Mouse (Mus musculus): ENCODE data around the gene Myoc. TPM values are rescaled to one million over a fixed set of nuclear protein-coding genes. Genes with fewer than 3 reads are reported as not detected.
A peak's percentile ranks its signal among the peaks of the same experiment; 100 is the strongest.

Gene Myoc
- polyA plus RNA-seq (2014; fragmentation: Nextera tagmentation; extraction: Ambion mirVana) = not detected in 2 replicates

DNA sequence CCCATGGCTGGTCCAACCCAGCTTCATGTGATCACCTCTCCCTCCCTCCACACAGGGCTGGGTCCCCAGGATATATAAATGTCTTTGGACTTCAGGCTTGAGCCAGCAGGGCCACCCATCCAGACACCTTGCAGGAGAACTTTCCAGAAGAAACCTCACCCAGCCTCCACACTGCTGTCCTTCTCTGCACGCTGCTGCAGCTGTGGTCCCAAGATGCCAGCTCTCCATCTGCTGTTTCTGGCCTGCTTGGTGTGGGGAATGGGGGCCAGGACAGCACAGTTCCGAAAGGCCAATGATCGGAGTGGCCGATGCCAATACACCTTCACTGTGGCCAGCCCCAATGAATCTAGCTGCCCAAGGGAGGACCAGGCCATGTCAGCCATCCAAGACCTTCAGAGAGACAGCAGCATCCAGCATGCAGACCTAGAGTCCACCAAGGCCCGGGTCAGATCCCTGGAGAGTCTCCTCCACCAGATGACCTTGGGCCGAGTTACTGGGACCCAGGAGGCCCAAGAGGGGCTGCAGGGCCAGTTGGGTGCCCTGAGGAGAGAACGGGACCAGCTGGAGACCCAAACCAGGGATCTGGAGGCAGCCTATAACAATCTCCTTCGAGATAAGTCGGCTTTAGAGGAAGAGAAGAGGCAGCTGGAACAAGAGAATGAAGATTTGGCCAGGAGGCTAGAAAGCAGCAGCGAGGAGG, at the start of gene Myoc:
Gene Myoc (plus strand): TSS at position 105 of the 700 bp plus-strand sequence.
- ATAC-seq (replicated peaks; ENCODE audit: low FRiP score) (no peak), DNase-seq (ENCODE audit: low spot score) (no peak)
- H3K9ac ChIP-seq (ENCODE audit: low read length) = no peak within 1 kb of the TSS
- H3K36me3 ChIP-seq (ENCODE audit: control insufficient read depth, insufficient read depth, low read length) = no peaks in the 10 kb centered on the region
- H3K9me3 ChIP-seq (ENCODE audit: control insufficient read depth, low read length) = no peaks in the 10 kb centered on the region
- H3K4me2 ChIP-seq (ENCODE audit: low read depth, low read length, severe bottlenecking) = no peak within 1 kb of the TSS
- no peaks in the 10 kb centered on the region for H3K27me3 ChIP-seq (ENCODE audit: control insufficient read depth, insufficient read depth, low read length)
- WGBS = 85% methylated on average over 10 of the region's 10 CpGs
- no peaks in the 10 kb centered on the region for H3K4me1 ChIP-seq (replicated peaks; ENCODE audit: control insufficient read depth, insufficient read depth, low read length)
- no peak within 1 kb of the TSS for H3K27ac ChIP-seq (ENCODE audit: low read depth, low read length)
- no peak within 1 kb of the TSS for H3K4me3 ChIP-seq (ENCODE audit: low read depth, low read length)

DNA sequence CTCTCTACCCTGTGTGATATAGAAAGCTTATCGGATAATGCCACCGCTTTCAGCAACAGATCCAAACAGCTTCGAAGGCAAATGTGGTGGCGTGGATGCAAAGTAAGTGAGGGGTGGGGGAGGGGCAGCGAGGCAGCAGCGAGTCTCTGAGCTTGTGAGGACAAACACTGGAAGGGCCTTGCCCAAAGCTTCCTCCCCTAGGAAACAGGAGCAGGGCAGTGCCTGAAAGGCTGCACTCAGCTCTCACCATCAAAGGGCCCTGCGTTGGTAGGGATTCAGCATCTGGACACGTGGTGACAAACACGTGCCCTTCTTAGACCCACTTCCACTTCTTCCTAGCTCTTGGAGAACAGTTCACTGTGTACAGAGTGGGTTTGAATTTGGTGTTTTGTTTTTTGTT, 49.5 kb upstream of the Myoc start:
- DNase-seq (ENCODE audit: low spot score) = peak; percentile 77
- peak; percentile 92 for ATAC-seq (replicated peaks; ENCODE audit: low FRiP score)
- no peak overlapping the region for H3K4me3 ChIP-seq (ENCODE audit: low read depth, low read length)
- WGBS = 7% methylated on average over 9 of the region's 9 CpGs
- H3K27ac ChIP-seq (ENCODE audit: low read depth, low read length) = no peak overlapping the region
- H3K9me3 ChIP-seq (ENCODE audit: control insufficient read depth, low read length) = no peaks in the 10 kb centered on the region
- no peaks in the 10 kb centered on the region for H3K4me1 ChIP-seq (replicated peaks; ENCODE audit: control insufficient read depth, insufficient read depth, low read length)
- H3K9ac ChIP-seq (ENCODE audit: low read length) = no peak overlapping the region
- H3K27me3 ChIP-seq (ENCODE audit: control insufficient read depth, insufficient read depth, low read length) = no peaks in the 10 kb centered on the region
- no peak overlapping the region for H3K4me2 ChIP-seq (ENCODE audit: low read depth, low read length, severe bottlenecking)
- H3K36me3 ChIP-seq (ENCODE audit: control insufficient read depth, insufficient read depth, low read length) = no peaks in the 10 kb centered on the region

DNA sequence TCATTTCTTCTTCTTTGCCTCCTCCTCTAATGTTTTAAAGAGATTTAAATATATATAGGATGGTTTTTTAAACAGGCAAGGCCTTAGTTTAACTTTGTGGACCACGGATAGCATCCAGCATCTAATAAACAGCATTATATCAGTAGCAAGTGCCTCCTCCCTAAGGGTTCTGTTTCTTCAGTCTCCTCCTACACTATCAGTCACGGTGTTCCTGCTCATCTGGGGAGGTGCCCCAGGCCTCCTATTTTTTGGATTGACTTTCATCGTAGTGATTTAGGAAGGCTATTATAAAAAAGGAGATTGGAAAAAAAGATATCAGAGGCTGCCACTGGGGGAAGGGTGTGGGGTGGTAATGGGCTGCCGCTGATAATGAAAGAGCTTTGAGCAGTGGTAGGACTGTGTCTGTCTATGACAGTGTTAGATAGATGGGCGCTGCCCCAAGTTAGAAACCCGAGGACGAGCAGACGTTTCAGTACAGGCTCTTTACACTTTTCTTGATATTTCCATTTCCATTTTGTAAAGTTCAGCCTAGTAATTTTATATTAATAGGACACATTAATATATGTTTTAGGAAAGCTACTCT, 48.4 kb upstream of the Myoc start:
- 87% methylated on average over 8 of the region's 8 CpGs for WGBS
- H3K9ac ChIP-seq (ENCODE audit: low read length) = no peak overlapping the region
- H3K36me3 ChIP-seq (ENCODE audit: control insufficient read depth, insufficient read depth, low read length) = no peaks in the 10 kb centered on the region
- no peak for ATAC-seq (replicated peaks; ENCODE audit: low FRiP score)
- DNase-seq (ENCODE audit: low spot score) = no peak
- H3K27me3 ChIP-seq (ENCODE audit: control insufficient read depth, insufficient read depth, low read length) = no peaks in the 10 kb centered on the region
- H3K4me3 ChIP-seq (ENCODE audit: low read depth, low read length) = no peak overlapping the region
- H3K27ac ChIP-seq (ENCODE audit: low read depth, low read length) = no peak overlapping the region
- no peaks in the 10 kb centered on the region for H3K4me1 ChIP-seq (replicated peaks; ENCODE audit: control insufficient read depth, insufficient read depth, low read length)
- no peaks in the 10 kb centered on the region for H3K9me3 ChIP-seq (ENCODE audit: control insufficient read depth, low read length)
- no peak overlapping the region for H3K4me2 ChIP-seq (ENCODE audit: low read depth, low read length, severe bottlenecking)

- Histone ChIP-seq H3K4me1 (replicated peaks; ENCODE audit: control insufficient read depth, insufficient read depth, low read length) (no peaks in the 10 kb centered on the region), H3K27ac (ENCODE audit: low read depth, low read length) (no peak overlapping the region), H3K4me2 (ENCODE audit: low read depth, low read length, severe bottlenecking) (no peak overlapping the region), H3K9ac (ENCODE audit: low read length) (no peak overlapping the region), H3K36me3 (ENCODE audit: control insufficient read depth, insufficient read depth, low read length) (no peaks in the 10 kb centered on the region), H3K4me3 (ENCODE audit: low read depth, low read length) (no peak overlapping the region), H3K9me3 (ENCODE audit: control insufficient read depth, low read length) (no peaks in the 10 kb centered on the region), H3K27me3 (ENCODE audit: control insufficient read depth, insufficient read depth, low read length) (no peaks in the 10 kb centered on the region)
- DNase-seq (ENCODE audit: low spot score) = no peak
- WGBS = 86% methylated on average over 3 of the region's 3 CpGs
- no peak for ATAC-seq (replicated peaks; ENCODE audit: low FRiP score)
These were observed 41.4 kb upstream of the Myoc start for GRCm38 (mm10) chr1:162597379-162598102.

GRCm38 (mm10) chr1:162599617-162600016, 39.3 kb upstream of the Myoc start:
- DNase-seq (ENCODE audit: low spot score) (no peak), ATAC-seq (replicated peaks; ENCODE audit: low FRiP score) (no peak)
- Histone ChIP-seq H3K36me3 (ENCODE audit: control insufficient read depth, insufficient read depth, low read length) (no peaks in the 10 kb centered on the region), H3K4me1 (replicated peaks; ENCODE audit: control insufficient read depth, insufficient read depth, low read length) (no peaks in the 10 kb centered on the region), H3K4me3 (ENCODE audit: low read depth, low read length) (no peak overlapping the region), H3K27ac (ENCODE audit: low read depth, low read length) (no peak overlapping the region), H3K27me3 (ENCODE audit: control insufficient read depth, insufficient read depth, low read length) (no peaks in the 10 kb centered on the region), H3K4me2 (ENCODE audit: low read depth, low read length, severe bottlenecking) (no peak overlapping the region), H3K9ac (ENCODE audit: low read length) (no peak overlapping the region), H3K9me3 (ENCODE audit: control insufficient read depth, low read length) (no peaks in the 10 kb centered on the region)
- WGBS = 91% methylated on average over 5 of the region's 5 CpGs

- 92% methylated on average over 4 of the region's 4 CpGs for WGBS
- H3K4me3 ChIP-seq (ENCODE audit: low read depth, low read length) = no peak overlapping the region
- H3K36me3 ChIP-seq (ENCODE audit: control insufficient read depth, insufficient read depth, low read length) = no peaks in the 10 kb centered on the region
- ATAC-seq (replicated peaks; ENCODE audit: low FRiP score) = no peak
- no peaks in the 10 kb centered on the region for H3K27me3 ChIP-seq (ENCODE audit: control insufficient read depth, insufficient read depth, low read length)
- no peak overlapping the region for H3K4me2 ChIP-seq (ENCODE audit: low read depth, low read length, severe bottlenecking)
- no peak for DNase-seq (ENCODE audit: low spot score)
- no peaks in the 10 kb centered on the region for H3K9me3 ChIP-seq (ENCODE audit: control insufficient read depth, low read length)
- H3K4me1 ChIP-seq (replicated peaks; ENCODE audit: control insufficient read depth, insufficient read depth, low read length) = no peaks in the 10 kb centered on the region
- no peak overlapping the region for H3K9ac ChIP-seq (ENCODE audit: low read length)
- no peak overlapping the region for H3K27ac ChIP-seq (ENCODE audit: low read depth, low read length)
These were observed 37.7 kb upstream of the Myoc start for GRCm38 (mm10) chr1:162601288-162601687.

DNA sequence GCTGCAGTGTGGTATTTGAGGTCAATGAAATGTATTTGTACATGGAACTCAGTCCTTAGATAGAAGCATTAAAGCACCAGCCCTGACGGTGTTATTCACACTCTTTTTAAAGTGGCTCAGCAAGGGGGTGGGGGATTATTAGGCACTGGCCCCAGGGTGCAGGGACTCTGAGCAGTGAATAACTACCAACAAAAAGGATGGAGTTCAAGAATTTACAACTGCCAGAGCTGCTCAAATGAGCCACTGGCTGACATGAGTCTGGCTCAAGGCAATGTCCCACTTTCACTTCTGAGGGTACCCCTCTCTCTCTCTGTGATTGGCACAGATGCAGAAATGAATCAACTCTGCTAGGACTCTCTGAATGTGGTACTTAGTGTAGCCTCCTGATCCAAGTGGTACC, 30.8 kb upstream of the Myoc start:
- H3K9ac ChIP-seq (ENCODE audit: low read length) = no peak overlapping the region
- 12% methylated on average over 1 of the region's 1 CpGs for WGBS
- no peaks in the 10 kb centered on the region for H3K36me3 ChIP-seq (ENCODE audit: control insufficient read depth, insufficient read depth, low read length)

DNA sequence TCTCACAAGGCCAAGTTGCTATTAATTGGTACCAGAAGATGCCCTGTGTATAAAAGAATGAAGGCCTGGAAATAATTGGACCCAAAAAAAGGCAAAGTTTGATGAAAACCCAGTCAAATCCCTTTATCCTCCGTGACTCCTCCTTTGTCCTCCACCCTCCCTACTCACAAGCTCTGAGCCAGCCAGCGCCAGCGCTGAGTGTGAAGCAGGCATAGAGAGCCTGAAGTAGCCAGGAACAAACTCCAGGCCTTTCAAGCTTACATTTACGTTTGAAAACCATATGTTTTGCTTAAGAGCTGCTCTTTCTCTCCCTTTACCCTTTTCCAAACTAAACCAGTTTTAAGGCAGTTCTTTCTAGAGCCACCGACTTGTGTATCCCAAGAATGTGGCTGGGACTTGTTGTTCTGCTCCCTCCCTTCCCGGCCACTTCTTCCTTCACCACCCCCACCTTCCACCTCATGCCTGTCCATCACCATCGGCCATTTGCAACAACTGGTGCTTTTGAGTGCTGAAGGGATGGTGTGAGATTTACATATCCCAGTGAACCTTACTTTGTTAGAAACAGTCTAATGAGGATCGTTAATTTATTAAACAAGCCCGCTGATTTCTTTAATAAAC, 29.2 kb upstream of the Myoc start:
- WGBS = 38% methylated on average over 9 of the region's 9 CpGs
- H3K9me3 ChIP-seq (ENCODE audit: control insufficient read depth, low read length) = no peaks in the 10 kb centered on the region
- DNase-seq (ENCODE audit: low spot score) (no peak), ATAC-seq (replicated peaks; ENCODE audit: low FRiP score) (no peak)
- H3K27ac ChIP-seq (ENCODE audit: low read depth, low read length) = no peak overlapping the region
- no peaks in the 10 kb centered on the region for H3K27me3 ChIP-seq (ENCODE audit: control insufficient read depth, insufficient read depth, low read length)
- no peaks in the 10 kb centered on the region for H3K4me1 ChIP-seq (replicated peaks; ENCODE audit: control insufficient read depth, insufficient read depth, low read length)
- no peaks in the 10 kb centered on the region for H3K36me3 ChIP-seq (ENCODE audit: control insufficient read depth, insufficient read depth, low read length)
- H3K4me3 ChIP-seq (ENCODE audit: low read depth, low read length) = no peak overlapping the region
- H3K9ac ChIP-seq (ENCODE audit: low read length) = no peak overlapping the region
- H3K4me2 ChIP-seq (ENCODE audit: low read depth, low read length, severe bottlenecking) = no peak overlapping the region

More for the DNA sequence above, 30.8 kb upstream of the Myoc start:
- ATAC-seq (replicated peaks; ENCODE audit: low FRiP score) (no peak), DNase-seq (ENCODE audit: low spot score) (no peak)
- no peaks in the 10 kb centered on the region for H3K27me3 ChIP-seq (ENCODE audit: control insufficient read depth, insufficient read depth, low read length)
- no peak overlapping the region for H3K4me2 ChIP-seq (ENCODE audit: low read depth, low read length, severe bottlenecking)
- H3K27ac ChIP-seq (ENCODE audit: low read depth, low read length) = no peak overlapping the region
- H3K9me3 ChIP-seq (ENCODE audit: control insufficient read depth, low read length) = no peaks in the 10 kb centered on the region
- no peak overlapping the region for H3K4me3 ChIP-seq (ENCODE audit: low read depth, low read length)
- no peaks in the 10 kb centered on the region for H3K4me1 ChIP-seq (replicated peaks; ENCODE audit: control insufficient read depth, insufficient read depth, low read length)

Data from forebrain, embryonic 11.5 days (tissue).